Mouse (Mus musculus): Measurements from ENCODE around the gene Hmgb3.

DNA sequence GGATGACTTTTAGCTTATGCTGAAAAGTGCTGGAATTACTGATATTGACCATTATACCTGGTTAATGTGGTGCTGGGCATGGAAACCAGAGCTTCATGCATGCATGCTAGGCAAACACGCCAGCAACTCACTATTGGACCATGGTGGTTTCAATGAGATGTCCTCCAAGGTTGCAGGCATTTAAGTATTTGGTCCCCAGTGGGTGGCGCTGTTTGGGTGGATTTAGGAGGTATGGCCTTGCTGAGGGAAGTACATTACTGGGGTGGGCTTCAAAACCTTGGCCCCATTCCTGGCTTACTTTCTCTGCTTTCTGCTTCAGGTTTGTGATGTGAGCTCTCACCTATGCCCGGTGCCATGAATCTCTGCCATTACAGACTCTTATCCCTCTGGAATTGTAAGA lies 23.1 kb upstream of the Hmgb3 start:
- TF ChIP-seq CTCF (IDR thresholded peaks at IDR 0.05; ENCODE audit: extremely low read depth, insufficient read depth, low read length) (no peak), POLR2A (IDR thresholded peaks at IDR 0.05; ENCODE audit: extremely low read depth, insufficient read depth, low read length) (no peak)
